Mouse (Mus musculus): ENCODE measurements at regions not wholly inside any gene's neighbourhood (a gene's known extent, or its start where the extent isn't known, plus 50 kb on each side); places are given as distances from the start of the nearest gene placed in this dataset.

GRCm38 (mm10) chr3:58226447-58227321, 187.8 kb upstream of the Tsc22d2 start:
- H3K4me1 ChIP-seq (ENCODE audit: control insufficient read depth in 1 of 2, insufficient read depth in 2 of 2, low read length in 2 of 2) = no peaks in the 10 kb centered on the region
- no peaks in the 10 kb centered on the region for H3K9me3 ChIP-seq (replicated peaks; ENCODE audit: insufficient read depth, low read length)
- DNase-seq (ENCODE audit: low read depth, low spot score) = no peak
- TF ChIP-seq EP300 (IDR thresholded peaks at IDR 0.05; ENCODE audit: low read depth in 1 of 2, low read length in 2 of 2) (no peak), MEF2A (IDR thresholded peaks at IDR 0.05; ENCODE audit: extremely low read depth, insufficient replicate concordance, low read depth, low read length, poor library complexity, severe bottlenecking) (no peak), CHD2 (IDR thresholded peaks at IDR 0.05; ENCODE audit: low read length) (no peak), GABPA (IDR thresholded peaks at IDR 0.05; ENCODE audit: low read depth, low read length) (no peak), KAT2A (conservative IDR thresholded peaks at IDR 0.05; ENCODE audit: low read depth, low read length) (no peak), SIN3A (IDR thresholded peaks at IDR 0.05; ENCODE audit: low read length) (no peak)
- H3K36me3 ChIP-seq (ENCODE audit: control insufficient read depth in 1 of 2, insufficient read depth in 2 of 2, low read length in 2 of 2) = no peaks in the 10 kb centered on the region
- no peak overlapping the region for H3K27ac ChIP-seq (ENCODE audit: control insufficient read depth, low read depth, low read length)
- H3K4me3 ChIP-seq (ENCODE audit: control insufficient read depth in 1 of 2, insufficient read depth in 1 of 2, low read depth in 2 of 2, low read length in 2 of 2) = no peak overlapping the region
- no peaks in the 10 kb centered on the region for H3K79me2 ChIP-seq (ENCODE audit: control insufficient read depth, insufficient read depth, low read length, poor library complexity)
- peaks cover 3 to 13% of the 10 kb centered on the region in 2 experiments for H3K27me3 ChIP-seq (ENCODE audit: control insufficient read depth in 1 of 2, insufficient read depth in 2 of 2, low read length in 2 of 2)
- no peak overlapping the region for H3K9ac ChIP-seq (ENCODE audit: control insufficient read depth, low read depth, low read length, poor library complexity, severe bottlenecking)

GRCm38 (mm10) chr3:58227322-58227627, 187.2 kb upstream of the Tsc22d2 start:
- H3K4me3 ChIP-seq (ENCODE audit: control insufficient read depth in 1 of 2, insufficient read depth in 1 of 2, low read depth in 2 of 2, low read length in 2 of 2) = no peak overlapping the region

More at GRCm38 (mm10) chr3:58227322-58227627, 187.2 kb upstream of the Tsc22d2 start:
- Histone ChIP-seq H3K36me3 (ENCODE audit: control insufficient read depth in 1 of 2, insufficient read depth in 2 of 2, low read length in 2 of 2) (no peaks in the 10 kb centered on the region), H3K79me2 (ENCODE audit: control insufficient read depth, insufficient read depth, low read length, poor library complexity) (no peaks in the 10 kb centered on the region), H3K9ac (ENCODE audit: control insufficient read depth, low read depth, low read length, poor library complexity, severe bottlenecking) (no peak overlapping the region), H3K27ac (ENCODE audit: control insufficient read depth, low read depth, low read length) (no peak overlapping the region), H3K4me1 (ENCODE audit: control insufficient read depth in 1 of 2, insufficient read depth in 2 of 2, low read length in 2 of 2) (no peaks in the 10 kb centered on the region), H3K9me3 (replicated peaks; ENCODE audit: insufficient read depth, low read length) (no peaks in the 10 kb centered on the region), H3K27me3 (ENCODE audit: control insufficient read depth in 1 of 2, insufficient read depth in 2 of 2, low read length in 2 of 2) (peaks cover 3 to 13% of the 10 kb centered on the region in 2 experiments)
- no peak for TF ChIP-seq CHD2 (IDR thresholded peaks at IDR 0.05; ENCODE audit: low read length)
- no peak for TF ChIP-seq POLR2A (IDR thresholded peaks at IDR 0.05; ENCODE audit: control insufficient read depth in 1 of 2, insufficient read depth in 1 of 2, low read depth in 1 of 2, low read length in 2 of 2, poor library complexity in 1 of 2)
- TF ChIP-seq EP300 (IDR thresholded peaks at IDR 0.05; ENCODE audit: low read depth in 1 of 2, low read length in 2 of 2) = no peak
- no peak for TF ChIP-seq POLR2AphosphoS5 (IDR thresholded peaks at IDR 0.05; ENCODE audit: borderline replicate concordance, low read depth, low read length)
- TF ChIP-seq POLR2AphosphoS2 (IDR thresholded peaks at IDR 0.05; ENCODE audit: low read length) = no peak
- no peak for TF ChIP-seq JUND (IDR thresholded peaks at IDR 0.05; ENCODE audit: low read depth, low read length)
- no peak for TF ChIP-seq UBTF (IDR thresholded peaks at IDR 0.05; ENCODE audit: borderline replicate concordance, insufficient read depth, low read depth, low read length)
- no peak for TF ChIP-seq CHD1 (IDR thresholded peaks at IDR 0.05; ENCODE audit: low read depth, low read length)
- TF ChIP-seq ZKSCAN1 (IDR thresholded peaks at IDR 0.05; ENCODE audit: low read depth, low read length) = no peak
- TF ChIP-seq NRF1 (IDR thresholded peaks at IDR 0.05; ENCODE audit: insufficient read depth, low read depth, low read length, poor library complexity, severe bottlenecking) = no peak
- no peak for TF ChIP-seq MXI1 (IDR thresholded peaks at IDR 0.05; ENCODE audit: low read depth, low read length)
- no peak for TF ChIP-seq E2F4 (IDR thresholded peaks at IDR 0.05; ENCODE audit: borderline replicate concordance, low read depth, low read length)
- no peak for TF ChIP-seq TCF12 (IDR thresholded peaks at IDR 0.05; ENCODE audit: low read depth, low read length)
- no peak for TF ChIP-seq ELF1 (IDR thresholded peaks at IDR 0.05; ENCODE audit: low read depth, low read length)
- no peak for TF ChIP-seq TBP (IDR thresholded peaks at IDR 0.05; ENCODE audit: low read depth, low read length)
- TF ChIP-seq SIN3A (IDR thresholded peaks at IDR 0.05; ENCODE audit: low read length) = no peak
- TF ChIP-seq ZC3H11A (IDR thresholded peaks at IDR 0.05; ENCODE audit: low read depth, low read length) = no peak
- TF ChIP-seq HCFC1 (IDR thresholded peaks at IDR 0.05; ENCODE audit: low read depth, low read length) = no peak
- no peak for TF ChIP-seq SMC3 (IDR thresholded peaks at IDR 0.05; ENCODE audit: low read depth, low read length)
- TF ChIP-seq RCOR1 (IDR thresholded peaks at IDR 0.05; ENCODE audit: low read depth, low read length) = no peak
- no peak for DNase-seq (ENCODE audit: low read depth, low spot score)

Measured in MEL (cell line).